Mouse (Mus musculus): ENCODE results near the gene Cdc42ep1. TPM values are rescaled to one million over a fixed set of nuclear protein-coding genes. Genes with fewer than 3 reads are reported as not detected.
"Not testable (repeated sequence)": the region's sequence is repeated elsewhere in the genome, so short reads cannot be mapped to it uniquely, and the experiment has no call there.

The Cdc42ep1 gene
- polyA plus RNA-seq, 1 experiment: 59.2 TPM

DNA sequence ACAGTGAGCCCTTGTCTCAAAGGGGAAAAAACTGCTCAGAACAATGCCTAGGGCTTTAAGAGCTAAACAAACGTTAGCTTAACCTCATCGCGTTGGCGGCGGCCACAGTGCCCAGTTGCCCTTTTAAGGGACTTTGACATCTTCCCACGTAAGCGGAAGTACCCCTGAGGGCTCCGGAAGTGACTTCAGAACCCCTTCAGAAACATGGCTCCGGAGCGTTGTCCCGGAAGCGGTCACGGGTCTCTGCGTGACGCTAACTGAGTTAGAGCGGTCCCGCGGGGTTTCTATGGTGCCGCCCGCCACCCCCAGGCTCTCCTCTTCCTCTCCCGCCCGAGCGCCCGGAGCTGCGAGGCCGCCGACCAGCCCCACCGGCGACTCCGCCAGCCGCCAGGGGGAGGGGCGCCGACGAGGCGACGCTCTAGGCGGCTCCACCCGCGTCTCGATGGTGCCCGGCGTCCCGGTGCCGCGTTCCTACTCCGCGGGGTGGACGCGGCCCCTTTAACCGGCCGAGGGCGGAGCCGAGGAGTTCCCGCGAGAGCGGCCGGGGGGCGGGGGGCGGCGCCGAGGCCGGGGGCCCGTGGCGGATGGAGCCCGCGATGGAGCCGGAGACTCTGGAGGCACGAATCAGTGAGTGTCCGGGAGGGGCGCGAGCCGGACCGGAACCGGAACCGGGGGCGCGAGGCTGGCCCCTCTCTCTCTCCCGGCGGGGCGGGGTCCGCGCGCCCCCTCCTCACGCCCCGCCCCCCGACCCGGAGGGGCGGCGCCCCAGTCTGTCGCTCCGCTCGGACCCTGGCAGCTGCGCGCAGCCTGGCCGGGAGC, 34.8 kb downstream of the Cdc42ep1 start, which contains the start of gene Gga1:
Gga1 (plus strand) TSS at position 200 of the 819 bp plus-strand sequence.
- peak; percentile 98 for DNase-seq
- Histone ChIP-seq H3K4me1 (ENCODE audit: control insufficient read depth, insufficient read depth, low read length) (peaks cover 4% of the 10 kb centered on the region; the same call in 1 of the 2 replicates), H3K27me3 (replicated peaks; ENCODE audit: control insufficient read depth, insufficient read depth, low read length) (no peaks in the 10 kb centered on the region), H3K27ac (ENCODE audit: insufficient read depth, low read depth, low read length) (peak within 1 kb of the TSS; percentile 97), H3K4me3 (ENCODE audit: insufficient read depth, low read depth, low read length) (peak within 1 kb of the TSS; percentile 56), H3K36me3 (ENCODE audit: control insufficient read depth, insufficient read depth, low read length) (no peaks in the 10 kb centered on the region)
- WGBS: under 1% methylated on average over 86 of the region's 95 CpGs
- TF ChIP-seq CTCF (conservative IDR thresholded peaks at IDR 0.05; ENCODE audit: insufficient read depth, insufficient read length, low read depth, low read length) (no peak), POLR2A (IDR thresholded peaks at IDR 0.05; ENCODE audit: low read depth, low read length) (peak; percentile 63)

DNA sequence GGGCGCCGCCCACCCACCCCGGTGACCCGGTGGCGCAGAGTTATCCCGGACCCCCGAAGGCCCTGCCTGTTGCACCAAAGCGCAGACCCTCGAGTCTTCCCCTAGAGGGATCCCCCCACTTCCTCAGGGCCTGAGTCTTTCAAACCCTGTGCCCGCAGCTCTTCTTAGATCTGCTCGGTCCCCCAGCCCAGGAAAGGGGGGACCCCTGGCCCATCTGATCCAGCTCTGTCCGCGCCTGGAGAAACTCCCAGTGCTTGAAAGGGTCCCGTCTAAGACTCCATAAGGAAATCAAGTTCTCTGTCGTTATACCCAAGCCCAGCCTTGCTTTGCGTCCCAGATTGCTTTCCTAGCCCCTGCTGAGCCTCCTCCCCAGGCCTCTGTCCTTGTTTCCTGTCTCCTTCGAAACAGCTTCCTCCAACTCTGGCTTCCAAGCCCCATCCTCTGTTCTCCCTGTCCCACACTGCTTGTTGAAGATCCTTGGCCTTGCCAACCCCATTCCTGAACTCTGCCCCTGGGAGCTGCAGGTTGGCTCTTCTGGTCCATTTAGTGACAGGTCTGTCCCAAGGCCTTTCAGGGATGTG, 35.5 kb downstream of the Cdc42ep1 start:
- Histone ChIP-seq H3K27ac (ENCODE audit: insufficient read depth, low read depth, low read length) (peak overlapping the region; percentile 76), H3K27me3 (replicated peaks; ENCODE audit: control insufficient read depth, insufficient read depth, low read length) (no peaks in the 10 kb centered on the region), H3K36me3 (ENCODE audit: control insufficient read depth, insufficient read depth, low read length) (peaks cover 2% of the 10 kb centered on the region; the same call in 1 of the 2 replicates), H3K4me1 (ENCODE audit: control insufficient read depth, insufficient read depth, low read length) (peaks cover 4% of the 10 kb centered on the region; the same call in 1 of the 2 replicates), H3K4me3 (ENCODE audit: insufficient read depth, low read depth, low read length) (peak overlapping the region; percentile 56)
- peak; percentile 46 for DNase-seq
- TF ChIP-seq CTCF (conservative IDR thresholded peaks at IDR 0.05; ENCODE audit: insufficient read depth, insufficient read length, low read depth, low read length): no peak
- TF ChIP-seq POLR2A (IDR thresholded peaks at IDR 0.05; ENCODE audit: low read depth, low read length): no peak
- under 1% methylated on average over 17 of the region's 17 CpGs for WGBS

DNA sequence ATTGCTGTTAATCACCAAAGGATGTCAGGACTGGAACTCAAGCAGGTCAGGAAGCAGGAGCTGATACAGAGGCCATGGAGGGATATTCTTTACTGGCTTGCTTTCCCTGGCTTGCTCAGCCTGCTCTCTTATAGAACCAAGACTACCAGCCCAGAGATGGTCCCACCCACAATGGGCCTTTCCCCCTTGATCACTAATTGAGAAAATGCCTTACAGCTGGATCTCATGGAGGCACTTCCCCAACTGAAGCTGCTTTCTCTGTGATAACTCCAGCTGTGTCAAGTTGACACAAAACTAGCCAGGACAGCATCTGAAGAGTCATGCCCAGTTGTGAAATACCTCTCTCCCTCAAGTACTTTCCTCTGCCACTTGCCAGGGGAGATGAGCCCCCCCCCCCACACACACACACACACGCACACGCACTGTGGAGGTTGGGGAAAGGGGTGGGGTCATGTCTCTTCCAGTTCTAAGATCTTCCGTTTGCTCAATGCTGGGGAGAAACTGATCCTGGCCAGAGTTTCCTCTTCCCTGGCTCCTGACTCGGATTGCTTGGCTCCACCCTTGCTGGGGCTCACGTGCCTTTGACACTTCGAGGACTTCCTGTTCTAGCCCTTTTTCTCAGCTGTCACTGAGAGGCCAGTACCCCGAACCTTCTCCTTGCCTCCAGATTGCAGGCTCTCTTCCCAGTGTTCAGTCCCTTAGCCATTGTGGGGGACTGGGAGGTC, 36.5 kb downstream of the Cdc42ep1 start:
- H3K4me1 ChIP-seq (ENCODE audit: control insufficient read depth, insufficient read depth, low read length); H3K36me3 ChIP-seq (ENCODE audit: control insufficient read depth, insufficient read depth, low read length); H3K4me3 ChIP-seq (ENCODE audit: insufficient read depth, low read depth, low read length); H3K27me3 ChIP-seq (replicated peaks; ENCODE audit: control insufficient read depth, insufficient read depth, low read length); H3K27ac ChIP-seq (ENCODE audit: insufficient read depth, low read depth, low read length): not testable (repeated sequence)
- 18% methylated on average over 7 of the region's 7 CpGs for WGBS
- DNase-seq: peak; percentile 44

DNA sequence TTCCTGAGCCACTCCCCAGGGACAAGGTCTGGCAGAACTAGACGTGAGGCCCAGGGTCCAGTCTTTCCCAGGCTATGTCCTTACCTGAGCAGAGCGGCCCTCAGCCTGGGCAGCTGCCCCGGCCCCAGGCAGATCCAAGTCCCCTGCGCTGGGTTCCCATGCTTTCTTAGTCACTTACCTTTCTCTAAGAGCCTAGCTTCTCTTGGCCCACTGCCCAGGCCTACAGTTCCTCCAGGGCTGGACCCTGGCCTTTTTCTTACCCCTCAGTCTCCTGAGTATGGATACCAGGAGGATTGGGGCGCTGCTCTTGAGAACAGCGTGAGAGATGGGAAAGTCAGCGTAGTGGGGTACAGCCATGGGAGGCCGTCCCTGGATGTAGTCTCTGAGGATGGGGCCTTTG, 38.0 kb downstream of the Cdc42ep1 start:
- peaks cover 4% of the 10 kb centered on the region for H3K36me3 ChIP-seq (ENCODE audit: control insufficient read depth, insufficient read depth, low read length)
- DNase-seq: peak; percentile 40
- WGBS: 71% methylated on average over 8 of the region's 8 CpGs
- no peak overlapping the region for H3K27ac ChIP-seq (ENCODE audit: insufficient read depth, low read depth, low read length)
- H3K4me1 ChIP-seq (ENCODE audit: control insufficient read depth, insufficient read depth, low read length): peaks cover 4% of the 10 kb centered on the region; the same call in 1 of the 2 replicates
- no peak for TF ChIP-seq POLR2A (IDR thresholded peaks at IDR 0.05; ENCODE audit: low read depth, low read length)
- H3K27me3 ChIP-seq (replicated peaks; ENCODE audit: control insufficient read depth, insufficient read depth, low read length): no peaks in the 10 kb centered on the region
- no peak overlapping the region for H3K4me3 ChIP-seq (ENCODE audit: insufficient read depth, low read depth, low read length)

DNA sequence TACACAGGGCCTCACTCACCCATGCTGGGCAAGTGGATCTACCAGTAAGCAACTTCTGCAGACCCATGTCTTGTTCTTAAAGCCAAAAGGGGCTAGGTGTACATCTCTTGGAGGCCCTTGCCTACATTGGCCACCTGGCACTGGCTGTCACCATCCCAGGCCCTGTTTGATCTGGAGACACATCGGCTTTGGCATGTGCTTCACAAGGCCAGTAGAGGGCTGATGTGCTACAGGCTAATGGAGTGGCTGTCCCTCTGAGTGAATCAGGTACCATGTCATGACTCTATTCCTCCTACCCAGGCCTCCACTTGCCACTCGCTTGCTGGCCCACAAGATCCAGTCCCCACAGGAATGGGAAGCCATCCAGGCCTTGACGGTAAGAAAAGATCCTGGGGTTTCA, 39.4 kb downstream of the Cdc42ep1 start:
- no peaks in the 10 kb centered on the region for H3K27me3 ChIP-seq (replicated peaks; ENCODE audit: control insufficient read depth, insufficient read depth, low read length)
- peaks cover 4% of the 10 kb centered on the region for H3K36me3 ChIP-seq (ENCODE audit: control insufficient read depth, insufficient read depth, low read length)
- H3K4me3 ChIP-seq (ENCODE audit: insufficient read depth, low read depth, low read length): no peak overlapping the region
- H3K4me1 ChIP-seq (ENCODE audit: control insufficient read depth, insufficient read depth, low read length): no peaks in the 10 kb centered on the region
- no peak for TF ChIP-seq CTCF (conservative IDR thresholded peaks at IDR 0.05; ENCODE audit: insufficient read depth, insufficient read length, low read depth, low read length)
- TF ChIP-seq POLR2A (IDR thresholded peaks at IDR 0.05; ENCODE audit: low read depth, low read length): no peak
- DNase-seq: no peak
- 87% methylated on average over 3 of the region's 3 CpGs for WGBS
- H3K27ac ChIP-seq (ENCODE audit: insufficient read depth, low read depth, low read length): no peak overlapping the region

DNA sequence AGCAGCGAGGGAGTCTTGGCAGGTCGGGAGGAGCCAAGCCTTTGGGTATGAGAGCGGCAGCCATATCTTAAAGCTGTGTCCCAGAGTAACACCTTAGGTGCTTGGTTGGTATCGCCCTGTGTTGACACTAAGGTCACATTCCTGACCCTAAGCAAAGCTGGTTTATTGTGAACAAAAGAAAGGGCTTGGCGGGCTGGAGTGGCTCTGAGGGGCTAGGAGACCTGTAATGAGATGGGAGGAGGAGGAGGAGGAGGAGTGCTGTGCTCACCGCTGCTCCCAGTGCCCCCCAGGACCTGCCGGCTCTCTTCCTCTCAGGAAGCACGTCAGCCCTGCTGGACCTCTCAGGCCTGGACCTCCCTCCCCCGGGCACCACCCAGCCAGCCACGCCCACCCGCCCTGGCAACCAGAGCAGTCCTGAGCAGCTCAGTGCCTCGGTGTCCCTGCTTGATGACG, 47.0 kb downstream of the Cdc42ep1 start:
- DNase-seq: no peak
- no peak overlapping the region for H3K27ac ChIP-seq (ENCODE audit: insufficient read depth, low read depth, low read length)
- TF ChIP-seq CTCF (conservative IDR thresholded peaks at IDR 0.05; ENCODE audit: insufficient read depth, insufficient read length, low read depth, low read length): no peak
- TF ChIP-seq POLR2A (IDR thresholded peaks at IDR 0.05; ENCODE audit: low read depth, low read length): no peak
- no peaks in the 10 kb centered on the region for H3K4me1 ChIP-seq (ENCODE audit: control insufficient read depth, insufficient read depth, low read length)
- 51% methylated on average over 13 of the region's 13 CpGs for WGBS
- H3K4me3 ChIP-seq (ENCODE audit: insufficient read depth, low read depth, low read length): no peak overlapping the region
- H3K27me3 ChIP-seq (replicated peaks; ENCODE audit: control insufficient read depth, insufficient read depth, low read length): no peaks in the 10 kb centered on the region
- H3K36me3 ChIP-seq (ENCODE audit: control insufficient read depth, insufficient read depth, low read length): peaks cover 1% of the 10 kb centered on the region

DNA sequence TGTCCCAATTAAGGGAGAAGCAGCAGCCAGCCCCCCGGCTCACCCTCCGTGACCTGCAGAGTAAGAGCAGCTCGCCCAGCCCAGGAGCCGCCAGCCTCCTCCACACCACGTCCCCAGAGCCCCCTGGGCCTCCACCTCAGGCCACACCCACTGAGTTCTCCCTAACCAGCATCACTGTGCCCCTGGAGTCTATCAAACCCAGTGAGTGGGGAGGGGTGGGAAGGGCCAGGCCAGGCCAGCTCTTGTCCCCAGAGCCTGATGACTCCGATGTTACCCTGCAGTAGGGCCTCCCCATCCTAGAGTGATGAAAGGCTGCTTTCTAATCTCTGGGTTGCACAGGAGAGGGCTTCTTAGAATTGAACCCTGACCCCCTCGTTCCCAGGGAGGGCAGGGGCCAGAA, 50.0 kb downstream of the Cdc42ep1 start:
- no peak for DNase-seq
- no peak for TF ChIP-seq POLR2A (IDR thresholded peaks at IDR 0.05; ENCODE audit: low read depth, low read length)
- no peak for TF ChIP-seq CTCF (conservative IDR thresholded peaks at IDR 0.05; ENCODE audit: insufficient read depth, insufficient read length, low read depth, low read length)
- Histone ChIP-seq H3K4me1 (ENCODE audit: control insufficient read depth, insufficient read depth, low read length) (no peaks in the 10 kb centered on the region), H3K27me3 (replicated peaks; ENCODE audit: control insufficient read depth, insufficient read depth, low read length) (no peaks in the 10 kb centered on the region), H3K36me3 (ENCODE audit: control insufficient read depth, insufficient read depth, low read length) (no peaks in the 10 kb centered on the region; the same call in none of the 2 replicates), H3K4me3 (ENCODE audit: insufficient read depth, low read depth, low read length) (no peak overlapping the region), H3K27ac (ENCODE audit: insufficient read depth, low read depth, low read length) (no peak overlapping the region)
- WGBS: 68% methylated on average over 7 of the region's 7 CpGs
